Mouse (Mus musculus): ENCODE data around the gene Arfrp1. TPM values are rescaled to one million over a fixed set of nuclear protein-coding genes. Genes with fewer than 3 reads are reported as not detected.

Arfrp1 gene
- 100 to 1,000 TPM; 119 TPM for polyA plus RNA-seq (2017; shearing (Covaris generic))

GRCm38 (mm10) chr2:181364860-181365596 is at the start of gene Arfrp1, which contains the start of gene Zgpat:
Gene Arfrp1, minus strand, starts transcription at chr2:181365404.
Gene Zgpat, plus strand, starts transcription at chr2:181364928.

GRCm38 (mm10) chr2:181379778-181380177 is 14.6 kb upstream of the Arfrp1 start, which contains the start of gene Lime1:
Gene Lime1, plus strand, starts transcription at chr2:181380078.

GRCm38 (mm10) chr2:181319248-181320102 is 45.7 kb downstream of the Arfrp1 start, which contains the start of gene Rtel1:
Gene Rtel1, plus strand, starts transcription at chr2:181319739.

GRCm38 (mm10) chr2:181314080-181314810 is 51.0 kb downstream of the Arfrp1 start, which contains the start of gene Stmn3:
Gene Stmn3, minus strand, starts transcription at chr2:181314500.

Other genes with a start within 250 kb of the Arfrp1 start
- under 1 TPM; 0.07 to 0.31 TPM for gene Kcnq2, start 230.1 kb downstream of the Arfrp1 start, polyA plus RNA-seq (2017; shearing (Covaris generic))
- not detected for gene Eef1a2, start 208.4 kb downstream of the Arfrp1 start, polyA plus RNA-seq (2017; shearing (Covaris generic))
- gene Ppdpf, start 178.2 kb downstream of the Arfrp1 start, polyA plus RNA-seq (2017; shearing (Covaris generic)): 100 to 1,000 TPM; 323 to 350 TPM
- under 1 TPM in 1 of 2 experiments, not detected in 1; 0.15 TPM for gene Ptk6, start 162.6 kb downstream of the Arfrp1 start, polyA plus RNA-seq (2017; shearing (Covaris generic))
- gene Srms, start 152.2 kb downstream of the Arfrp1 start, polyA plus RNA-seq (2017; shearing (Covaris generic)): 1 to 10 TPM in 1 of 2 experiments, under 1 TPM in 1; 0.61 to 1.1 TPM
- gene Fndc11, start 145.4 kb downstream of the Arfrp1 start, polyA plus RNA-seq (2017; shearing (Covaris generic)): under 1 TPM; 0.34 to 0.95 TPM
- gene Helz2, start 123.4 kb downstream of the Arfrp1 start, polyA plus RNA-seq (2017; shearing (Covaris generic)): 10 to 100 TPM; 13.5 to 25.3 TPM
- gene Gmeb2, start 77.4 kb downstream of the Arfrp1 start, polyA plus RNA-seq (2017; shearing (Covaris generic)): 10 to 100 TPM; 21.0 to 21.7 TPM
- not detected for gene Stmn3, start 50.9 kb downstream of the Arfrp1 start, polyA plus RNA-seq (2017; shearing (Covaris generic))
- gene Rtel1, start 45.7 kb downstream of the Arfrp1 start, polyA plus RNA-seq (2017; shearing (Covaris generic)): 10 to 100 TPM; 27.0 to 40.5 TPM
- 10 to 100 TPM; 65.8 to 79.5 TPM for gene Zgpat, start 476 bp downstream of the Arfrp1 start, polyA plus RNA-seq (2017; shearing (Covaris generic))
- gene Lime1, start 14.7 kb upstream of the Arfrp1 start, polyA plus RNA-seq (2017; shearing (Covaris generic)): 100 to 1,000 TPM; 372 to 468 TPM
- gene Zbtb46, start 94.0 kb upstream of the Arfrp1 start, polyA plus RNA-seq (2017; shearing (Covaris generic)): 1 to 10 TPM in 1 of 2 experiments, under 1 TPM in 1; 0.96 to 2.5 TPM
- gene Abhd16b, start 127.8 kb upstream of the Arfrp1 start, polyA plus RNA-seq (2017; shearing (Covaris generic)): not detected
- gene Tpd52l2, start 131.7 kb upstream of the Arfrp1 start, polyA plus RNA-seq (2017; shearing (Covaris generic)): 10 to 100 TPM; 79.5 to 90.4 TPM
- 10 to 100 TPM; 76.2 to 92.8 TPM for gene Dnajc5, start 155.1 kb upstream of the Arfrp1 start, polyA plus RNA-seq (2017; shearing (Covaris generic))
- 100 to 1,000 TPM; 152 to 161 TPM for gene Uckl1, start 219.5 kb upstream of the Arfrp1 start, polyA plus RNA-seq (2017; shearing (Covaris generic))
- 10 to 100 TPM; 65.7 to 76.5 TPM for gene Prpf6, start 226.5 kb upstream of the Arfrp1 start, polyA plus RNA-seq (2017; shearing (Covaris generic))
- gene Zfp512b, start 227.4 kb upstream of the Arfrp1 start, polyA plus RNA-seq (2017; shearing (Covaris generic)): 10 to 100 TPM; 23.0 to 42.6 TPM
- 10 to 100 TPM; 34.7 to 35.0 TPM for gene Samd10, start 233.8 kb upstream of the Arfrp1 start, polyA plus RNA-seq (2017; shearing (Covaris generic))